Mouse (Mus musculus): ENCODE measurements at regions not wholly inside any gene's neighbourhood (a gene's known extent, or its start where the extent isn't known, plus 50 kb on each side); places are given as distances from the start of the nearest gene placed in this dataset.

DNA sequence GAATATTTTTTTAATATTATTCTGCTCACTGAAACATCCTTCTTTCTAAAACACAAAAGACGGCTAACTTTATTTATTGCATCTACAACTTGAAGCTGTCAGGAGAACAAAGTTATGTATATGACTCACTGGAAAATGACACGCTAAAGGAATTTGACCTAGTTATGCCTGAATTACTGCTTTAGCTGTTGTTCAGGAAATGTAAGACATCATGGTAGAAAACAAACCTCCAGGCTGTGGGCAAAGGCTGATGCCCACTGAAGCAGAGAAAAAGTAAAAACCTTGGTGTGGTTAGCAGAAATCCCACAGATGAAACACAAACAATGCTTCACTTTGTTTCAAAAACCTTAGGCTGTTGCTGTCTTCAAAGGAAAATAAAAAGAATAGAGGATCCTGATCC is 136.5 kb upstream of the A730009L09Rik start:
- H3K36me3 ChIP-seq (ENCODE audit: insufficient read depth, low read length): no peaks in the 10 kb centered on the region
- WGBS: 24% methylated on average over 2 of the region's 2 CpGs
- no peak for ATAC-seq (replicated peaks; ENCODE audit: low FRiP score, low read depth)
- TF ChIP-seq CTCF (IDR thresholded peaks at IDR 0.05; ENCODE audit: low read depth): no peak
- no peaks in the 10 kb centered on the region for H3K4me1 ChIP-seq (replicated peaks; ENCODE audit: insufficient read depth, low read length)
- H3K27ac ChIP-seq: no peak overlapping the region
- peak; percentile 45 for DNase-seq (ENCODE audit: low spot score)
- H3K4me2 ChIP-seq (ENCODE audit: low read length): no peak overlapping the region
- H3K9ac ChIP-seq (ENCODE audit: low read depth, low read length): no peak overlapping the region
- H3K4me3 ChIP-seq (replicated peaks; ENCODE audit: low read depth, low read length): no peak overlapping the region
- no peaks in the 10 kb centered on the region for H3K27me3 ChIP-seq (ENCODE audit: insufficient read depth, low read length)
- H3K9me3 ChIP-seq (replicated peaks; ENCODE audit: low read length): no peaks in the 10 kb centered on the region

DNA sequence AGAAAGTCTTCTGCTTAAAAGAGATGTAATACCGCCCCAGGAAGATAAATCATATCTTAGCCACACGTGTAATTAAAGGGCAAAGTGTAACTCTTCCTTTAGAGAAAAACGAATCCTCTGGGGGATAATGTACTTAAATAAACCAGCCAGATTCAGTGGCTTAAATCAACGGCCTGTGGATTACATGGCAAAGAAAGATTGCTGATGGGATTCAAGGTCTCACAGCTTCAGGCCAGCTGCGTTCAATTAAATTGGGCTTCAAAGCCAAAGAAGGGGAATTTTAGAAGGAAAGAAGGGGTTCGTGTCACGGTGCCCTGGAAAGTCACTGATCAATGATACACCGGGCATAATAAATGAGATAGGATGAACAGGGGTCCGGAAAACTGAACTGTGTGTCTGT is 123.2 kb upstream of the A730009L09Rik start:
- Histone ChIP-seq H3K4me2 (ENCODE audit: low read length) (no peak overlapping the region), H3K27ac (no peak overlapping the region), H3K4me3 (replicated peaks; ENCODE audit: low read depth, low read length) (no peak overlapping the region), H3K4me1 (replicated peaks; ENCODE audit: insufficient read depth, low read length) (no peaks in the 10 kb centered on the region), H3K9me3 (replicated peaks; ENCODE audit: low read length) (no peaks in the 10 kb centered on the region), H3K36me3 (ENCODE audit: insufficient read depth, low read length) (no peaks in the 10 kb centered on the region), H3K27me3 (ENCODE audit: insufficient read depth, low read length) (no peaks in the 10 kb centered on the region), H3K9ac (ENCODE audit: low read depth, low read length) (no peak overlapping the region)
- DNase-seq (ENCODE audit: low spot score): no peak
- no peak for TF ChIP-seq CTCF (IDR thresholded peaks at IDR 0.05; ENCODE audit: low read depth)
- ATAC-seq (replicated peaks; ENCODE audit: low FRiP score, low read depth): no peak
- 26% methylated on average over 9 of the region's 9 CpGs for WGBS

DNA sequence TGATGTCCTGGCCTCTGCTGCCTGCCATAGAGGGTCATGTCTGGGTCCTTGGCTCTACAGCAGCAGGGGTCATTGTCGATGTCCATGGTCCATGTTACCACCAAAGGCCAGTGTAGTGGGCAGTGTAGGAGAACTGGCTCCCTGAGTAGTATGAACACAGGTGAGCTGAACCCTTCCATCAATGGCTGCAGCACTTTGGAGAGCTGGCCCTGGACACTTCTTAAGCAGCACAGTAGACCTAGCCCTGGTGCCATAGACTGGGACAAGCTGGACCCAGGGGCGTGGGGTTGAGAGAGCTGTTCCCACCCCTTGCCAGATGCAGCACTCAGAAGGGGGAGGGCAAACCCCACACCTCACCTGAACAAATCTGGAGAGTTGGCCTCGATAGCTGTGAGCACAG is 120.0 kb upstream of the A730009L09Rik start:
- TF ChIP-seq CTCF (IDR thresholded peaks at IDR 0.05; ENCODE audit: low read depth): no peak
- Histone ChIP-seq H3K27me3 (ENCODE audit: insufficient read depth, low read length) (no peaks in the 10 kb centered on the region), H3K27ac (no peak overlapping the region), H3K4me2 (ENCODE audit: low read length) (no peak overlapping the region), H3K4me1 (replicated peaks; ENCODE audit: insufficient read depth, low read length) (no peaks in the 10 kb centered on the region), H3K4me3 (replicated peaks; ENCODE audit: low read depth, low read length) (no peak overlapping the region), H3K9me3 (replicated peaks; ENCODE audit: low read length) (no peaks in the 10 kb centered on the region), H3K36me3 (ENCODE audit: insufficient read depth, low read length) (no peaks in the 10 kb centered on the region), H3K9ac (ENCODE audit: low read depth, low read length) (no peak overlapping the region)
- ATAC-seq (replicated peaks; ENCODE audit: low FRiP score, low read depth) (no peak), DNase-seq (ENCODE audit: low spot score) (no peak)
- 91% methylated on average over 3 of the region's 3 CpGs for WGBS

DNA sequence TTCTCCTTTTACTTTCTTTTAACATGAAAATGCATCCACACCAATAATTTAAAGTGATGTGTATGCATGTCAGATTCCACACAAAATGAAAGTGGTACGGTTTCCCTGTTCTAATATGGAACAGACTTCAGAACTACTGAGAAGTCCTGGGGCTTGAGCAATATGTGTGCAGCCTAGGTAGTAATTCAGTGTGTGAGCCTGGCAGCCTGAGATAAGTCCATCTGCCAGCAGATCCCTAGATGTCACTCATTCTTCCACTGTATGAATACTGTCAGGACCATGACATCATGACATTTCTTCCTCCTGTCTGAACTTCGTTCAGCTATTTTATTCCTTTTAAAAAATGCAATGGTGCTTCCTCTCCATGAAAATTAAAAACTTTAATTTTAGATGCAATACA is 93.3 kb upstream of the A730009L09Rik start:
- Histone ChIP-seq H3K4me2 (ENCODE audit: low read length) (no peak overlapping the region), H3K4me1 (replicated peaks; ENCODE audit: insufficient read depth, low read length) (no peaks in the 10 kb centered on the region), H3K36me3 (ENCODE audit: insufficient read depth, low read length) (no peaks in the 10 kb centered on the region), H3K9me3 (replicated peaks; ENCODE audit: low read length) (no peaks in the 10 kb centered on the region), H3K4me3 (replicated peaks; ENCODE audit: low read depth, low read length) (no peak overlapping the region), H3K9ac (ENCODE audit: low read depth, low read length) (no peak overlapping the region), H3K27me3 (ENCODE audit: insufficient read depth, low read length) (no peaks in the 10 kb centered on the region), H3K27ac (no peak overlapping the region)
- no peak for TF ChIP-seq CTCF (IDR thresholded peaks at IDR 0.05; ENCODE audit: low read depth)
- no peak for DNase-seq (ENCODE audit: low spot score)
- 76% methylated on average over 2 of the region's 2 CpGs for WGBS
- no peak for ATAC-seq (replicated peaks; ENCODE audit: low FRiP score, low read depth)

DNA sequence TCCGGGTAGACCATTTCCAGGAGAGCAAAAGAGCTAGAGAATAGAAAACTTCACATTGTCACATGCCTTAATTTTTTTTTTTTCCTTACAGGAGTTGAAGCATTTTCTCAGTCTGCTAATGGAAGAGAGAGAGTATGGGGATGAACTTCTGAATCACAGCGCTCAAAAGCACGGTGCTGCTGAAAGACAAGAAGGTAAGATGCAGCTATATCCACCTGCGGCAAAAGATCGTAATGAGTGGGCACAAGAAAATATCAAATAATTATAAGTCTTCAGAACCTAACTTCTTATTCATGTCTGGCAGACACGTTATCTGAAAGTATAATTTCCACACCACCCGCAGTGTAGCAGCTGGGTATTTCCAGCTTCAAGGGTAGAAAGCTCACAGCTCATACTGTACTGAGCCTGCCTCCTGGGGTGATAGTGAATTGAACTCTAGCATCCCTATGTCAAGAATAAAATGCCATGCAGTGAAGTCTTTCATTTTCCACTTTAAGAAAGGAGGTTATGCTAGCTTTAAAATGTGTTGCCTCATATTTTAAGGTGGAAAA is 87.9 kb upstream of the A730009L09Rik start:
- no peak for ATAC-seq (replicated peaks; ENCODE audit: low FRiP score, low read depth)
- no peaks in the 10 kb centered on the region for H3K9me3 ChIP-seq (replicated peaks; ENCODE audit: low read length)
- H3K27ac ChIP-seq: no peak overlapping the region
- H3K9ac ChIP-seq (ENCODE audit: low read depth, low read length): no peak overlapping the region
- H3K36me3 ChIP-seq (ENCODE audit: insufficient read depth, low read length): no peaks in the 10 kb centered on the region
- H3K27me3 ChIP-seq (ENCODE audit: insufficient read depth, low read length): no peaks in the 10 kb centered on the region
- TF ChIP-seq CTCF (IDR thresholded peaks at IDR 0.05; ENCODE audit: low read depth): no peak
- no peak overlapping the region for H3K4me3 ChIP-seq (replicated peaks; ENCODE audit: low read depth, low read length)
- no peak for DNase-seq (ENCODE audit: low spot score)
- 90% methylated on average over 7 of the region's 7 CpGs for WGBS
- H3K4me2 ChIP-seq (ENCODE audit: low read length): no peak overlapping the region
- H3K4me1 ChIP-seq (replicated peaks; ENCODE audit: insufficient read depth, low read length): no peaks in the 10 kb centered on the region

DNA sequence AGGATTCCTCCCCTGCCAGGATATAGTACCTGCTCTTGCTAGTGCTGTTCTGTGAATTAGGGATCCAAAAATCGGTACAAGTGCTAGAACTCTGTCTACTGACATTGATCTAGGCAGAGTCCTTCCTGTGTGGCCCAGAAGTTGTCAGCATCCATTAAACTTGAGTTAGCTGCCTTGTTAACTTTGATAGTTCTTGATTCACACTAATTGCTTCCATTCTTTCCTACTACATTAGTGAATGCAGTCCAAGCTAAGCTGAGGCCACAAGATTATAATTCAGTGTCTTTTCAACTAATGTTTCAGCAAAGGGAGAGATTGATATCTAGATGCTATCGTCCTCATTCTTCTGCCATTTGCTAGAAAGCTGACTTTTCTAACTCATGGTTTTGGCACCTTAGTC is 58.3 kb upstream of the A730009L09Rik start:
- no peak for TF ChIP-seq CTCF (IDR thresholded peaks at IDR 0.05; ENCODE audit: low read depth)
- H3K4me1 ChIP-seq (replicated peaks; ENCODE audit: insufficient read depth, low read length): no peaks in the 10 kb centered on the region
- WGBS: 54% methylated on average over 2 of the region's 2 CpGs
- no peaks in the 10 kb centered on the region for H3K27me3 ChIP-seq (ENCODE audit: insufficient read depth, low read length)
- H3K4me3 ChIP-seq (replicated peaks; ENCODE audit: low read depth, low read length): no peak overlapping the region
- no peak for DNase-seq (ENCODE audit: low spot score)
- no peaks in the 10 kb centered on the region for H3K36me3 ChIP-seq (ENCODE audit: insufficient read depth, low read length)
- H3K9ac ChIP-seq (ENCODE audit: low read depth, low read length): no peak overlapping the region
- H3K27ac ChIP-seq: no peak overlapping the region
- ATAC-seq (replicated peaks; ENCODE audit: low FRiP score, low read depth): no peak
- no peak overlapping the region for H3K4me2 ChIP-seq (ENCODE audit: low read length)
- H3K9me3 ChIP-seq (replicated peaks; ENCODE audit: low read length): no peaks in the 10 kb centered on the region

DNA sequence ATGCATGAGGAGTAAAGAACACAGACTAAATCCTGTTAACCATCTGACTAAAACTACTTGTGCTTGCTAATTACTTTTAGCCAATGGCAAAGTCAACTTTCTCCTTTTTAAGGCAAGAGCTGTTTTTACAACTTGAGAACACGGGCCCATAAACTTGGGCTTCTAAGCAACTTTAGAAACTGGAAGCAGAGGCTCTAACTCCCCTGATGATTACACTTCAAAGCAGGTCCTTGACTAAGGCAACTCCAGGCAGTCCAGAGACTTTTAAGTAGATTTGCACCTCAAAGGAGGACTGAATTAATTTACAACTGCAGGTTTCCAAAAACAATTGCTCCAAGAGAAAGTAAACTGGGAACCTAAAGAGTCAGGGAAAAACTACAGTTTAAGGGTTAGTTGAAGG is 52.8 kb upstream of the A730009L09Rik start:
- no peak overlapping the region for H3K4me3 ChIP-seq (replicated peaks; ENCODE audit: low read depth, low read length)
- H3K36me3 ChIP-seq (ENCODE audit: insufficient read depth, low read length): no peaks in the 10 kb centered on the region
- WGBS: 0% methylated on average over 1 of the region's 1 CpGs
- H3K9me3 ChIP-seq (replicated peaks; ENCODE audit: low read length): no peaks in the 10 kb centered on the region
- DNase-seq (ENCODE audit: low spot score) (no peak), ATAC-seq (replicated peaks; ENCODE audit: low FRiP score, low read depth) (no peak)
- no peaks in the 10 kb centered on the region for H3K4me1 ChIP-seq (replicated peaks; ENCODE audit: insufficient read depth, low read length)
- no peak overlapping the region for H3K27ac ChIP-seq
- no peak for TF ChIP-seq CTCF (IDR thresholded peaks at IDR 0.05; ENCODE audit: low read depth)
- H3K4me2 ChIP-seq (ENCODE audit: low read length): no peak overlapping the region
- H3K9ac ChIP-seq (ENCODE audit: low read depth, low read length): no peak overlapping the region
- H3K27me3 ChIP-seq (ENCODE audit: insufficient read depth, low read length): no peaks in the 10 kb centered on the region

All from kidney, postnatal 0 days (tissue).